Mouse (Mus musculus): Measurements from ENCODE around the gene Trmt10a.

GRCm38 (mm10) chr3:138101936-138102335 lies 41.3 kb upstream of the Trmt10a start:
- TF ChIP-seq POLR2A (IDR thresholded peaks at IDR 0.05; ENCODE audit: borderline replicate concordance, extremely low read depth, low read depth, low read length) (no peak), CTCF (IDR thresholded peaks at IDR 0.05; ENCODE audit: insufficient read depth, low read length) (no peak)
